Mouse (Mus musculus): ENCODE results near the gene Casr. TPM values are rescaled to one million over a fixed set of nuclear protein-coding genes. Genes with fewer than 3 reads are reported as not detected.

Gene Casr
- polyA plus RNA-seq, 1 experiment = 1.00 TPM

GRCm38 (mm10) chr16:36471066-36471633 is 90.8 kb downstream of the Casr start:
- Histone ChIP-seq H3K4me3 (ENCODE audit: control insufficient read depth, insufficient read depth, low read length) (no peak overlapping the region), H3K27ac (ENCODE audit: control insufficient read depth, insufficient read depth, low read length) (no peak overlapping the region), H3K4me1 (replicated peaks; ENCODE audit: control insufficient read depth, insufficient read depth, low read length) (no peaks in the 10 kb centered on the region), H3K27me3 (ENCODE audit: control insufficient read depth, insufficient read depth, low read length) (no peaks in the 10 kb centered on the region), H3K36me3 (ENCODE audit: control insufficient read depth, insufficient read depth, low read length) (no peaks in the 10 kb centered on the region)
- 59% methylated on average over 13 of the region's 13 CpGs for WGBS
- DNase-seq = no peak
- TF ChIP-seq CTCF (IDR thresholded peaks at IDR 0.05; ENCODE audit: borderline replicate concordance, control insufficient read depth, extremely low read depth, insufficient read depth, low read length, poor library complexity) (no peak), POLR2A (IDR thresholded peaks at IDR 0.05; ENCODE audit: control insufficient read depth, extremely low read depth, insufficient read depth, low read length, poor library complexity) (no peak)

DNA sequence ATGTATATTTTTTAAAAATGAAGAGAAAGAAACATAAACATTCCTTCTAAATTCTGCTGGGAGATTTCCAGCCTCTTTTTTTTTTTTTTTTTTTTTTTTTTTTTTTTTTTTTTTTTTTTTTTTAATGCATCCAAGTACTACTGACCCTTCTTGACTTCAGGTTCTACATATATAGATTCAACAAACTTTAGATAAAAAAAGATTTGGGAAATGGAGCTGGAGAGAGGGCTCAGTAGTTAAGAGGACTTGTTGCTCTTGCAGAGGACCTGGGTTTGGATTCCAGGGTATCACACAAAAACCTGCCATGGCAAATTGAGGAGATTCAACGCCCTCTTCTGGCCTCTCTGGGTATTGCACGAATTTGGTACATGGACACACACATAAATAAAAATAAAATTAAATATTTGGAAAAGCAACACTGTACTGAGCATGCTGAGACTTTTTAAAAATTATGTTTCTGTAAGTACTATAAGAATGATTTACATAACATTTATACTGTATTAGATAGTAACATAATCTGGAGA is 91.9 kb downstream of the Casr start:
- no peak for TF ChIP-seq CTCF (IDR thresholded peaks at IDR 0.05; ENCODE audit: borderline replicate concordance, control insufficient read depth, extremely low read depth, insufficient read depth, low read length, poor library complexity)
- no peak for TF ChIP-seq POLR2A (IDR thresholded peaks at IDR 0.05; ENCODE audit: control insufficient read depth, extremely low read depth, insufficient read depth, low read length, poor library complexity)
- H3K27ac ChIP-seq (ENCODE audit: control insufficient read depth, insufficient read depth, low read length) = no peak overlapping the region
- 19% methylated on average over 2 of the region's 2 CpGs for WGBS
- H3K36me3 ChIP-seq (ENCODE audit: control insufficient read depth, insufficient read depth, low read length) = no peaks in the 10 kb centered on the region
- no peaks in the 10 kb centered on the region for H3K4me1 ChIP-seq (replicated peaks; ENCODE audit: control insufficient read depth, insufficient read depth, low read length)
- H3K27me3 ChIP-seq (ENCODE audit: control insufficient read depth, insufficient read depth, low read length) = no peaks in the 10 kb centered on the region
- no peak overlapping the region for H3K4me3 ChIP-seq (ENCODE audit: control insufficient read depth, insufficient read depth, low read length)
- DNase-seq = no peak

DNA sequence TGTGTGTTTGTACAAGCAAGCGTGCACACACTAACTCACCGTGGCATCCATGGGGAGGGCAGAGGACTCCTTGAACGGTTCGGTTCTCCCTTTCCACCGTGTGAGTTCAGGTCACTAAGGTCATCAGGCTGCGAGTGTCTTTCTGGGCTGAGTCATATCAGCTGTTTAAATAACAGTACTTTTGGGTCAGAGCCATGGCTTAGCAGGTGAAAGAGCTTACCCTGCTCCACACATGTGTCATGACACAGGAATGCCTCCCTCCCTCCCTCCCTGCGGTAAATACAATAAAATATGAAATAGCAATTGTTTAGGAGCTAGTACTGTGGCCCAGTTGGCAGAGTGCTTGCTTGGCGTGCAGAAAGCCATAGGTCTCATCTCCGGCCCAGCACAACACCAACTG is 92.6 kb downstream of the Casr start:
- H3K4me3 ChIP-seq (ENCODE audit: control insufficient read depth, insufficient read depth, low read length) = no peak overlapping the region
- no peaks in the 10 kb centered on the region for H3K4me1 ChIP-seq (replicated peaks; ENCODE audit: control insufficient read depth, insufficient read depth, low read length)
- no peaks in the 10 kb centered on the region for H3K36me3 ChIP-seq (ENCODE audit: control insufficient read depth, insufficient read depth, low read length)
- no peaks in the 10 kb centered on the region for H3K27me3 ChIP-seq (ENCODE audit: control insufficient read depth, insufficient read depth, low read length)
- no peak for TF ChIP-seq POLR2A (IDR thresholded peaks at IDR 0.05; ENCODE audit: control insufficient read depth, extremely low read depth, insufficient read depth, low read length, poor library complexity)
- H3K27ac ChIP-seq (ENCODE audit: control insufficient read depth, insufficient read depth, low read length) = no peak overlapping the region
- 91% methylated on average over 9 of the region's 9 CpGs for WGBS
- DNase-seq = no peak

GRCm38 (mm10) chr16:36468862-36469261 is 93.1 kb downstream of the Casr start:
- WGBS = 71% methylated on average over 4 of the region's 4 CpGs
- TF ChIP-seq POLR2A (IDR thresholded peaks at IDR 0.05; ENCODE audit: control insufficient read depth, extremely low read depth, insufficient read depth, low read length, poor library complexity) = no peak
- TF ChIP-seq CTCF (IDR thresholded peaks at IDR 0.05; ENCODE audit: borderline replicate concordance, control insufficient read depth, extremely low read depth, insufficient read depth, low read length, poor library complexity) = no peak
- Histone ChIP-seq H3K4me3 (ENCODE audit: control insufficient read depth, insufficient read depth, low read length) (no peak overlapping the region), H3K4me1 (replicated peaks; ENCODE audit: control insufficient read depth, insufficient read depth, low read length) (no peaks in the 10 kb centered on the region), H3K27ac (ENCODE audit: control insufficient read depth, insufficient read depth, low read length) (no peak overlapping the region), H3K36me3 (ENCODE audit: control insufficient read depth, insufficient read depth, low read length) (no peaks in the 10 kb centered on the region), H3K27me3 (ENCODE audit: control insufficient read depth, insufficient read depth, low read length) (no peaks in the 10 kb centered on the region)
- no peak for DNase-seq

DNA sequence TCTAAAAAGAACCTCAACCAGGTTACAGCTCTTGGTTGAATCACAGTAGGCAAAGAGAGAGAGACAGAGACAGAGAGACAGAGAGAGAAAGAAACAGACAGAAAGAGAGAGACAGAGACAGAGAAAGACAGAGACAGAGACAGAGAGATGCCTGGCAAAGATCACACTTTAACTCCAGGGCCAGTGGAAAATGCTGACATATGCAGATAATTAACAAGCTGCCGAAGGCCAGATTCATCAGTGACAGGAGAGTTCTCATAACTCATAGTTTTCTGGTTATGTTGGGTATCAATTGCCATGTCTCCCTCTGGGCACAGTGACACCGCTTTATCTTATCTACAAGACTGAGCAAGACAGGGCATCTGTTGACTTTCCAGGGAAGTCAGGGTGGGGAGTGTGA is 94.0 kb downstream of the Casr start:
- no peak overlapping the region for H3K27ac ChIP-seq (ENCODE audit: control insufficient read depth, insufficient read depth, low read length)
- no peaks in the 10 kb centered on the region for H3K4me1 ChIP-seq (replicated peaks; ENCODE audit: control insufficient read depth, insufficient read depth, low read length)
- H3K4me3 ChIP-seq (ENCODE audit: control insufficient read depth, insufficient read depth, low read length) = no peak overlapping the region
- no peak for DNase-seq
- no peaks in the 10 kb centered on the region for H3K36me3 ChIP-seq (ENCODE audit: control insufficient read depth, insufficient read depth, low read length)
- TF ChIP-seq POLR2A (IDR thresholded peaks at IDR 0.05; ENCODE audit: control insufficient read depth, extremely low read depth, insufficient read depth, low read length, poor library complexity) = no peak
- TF ChIP-seq CTCF (IDR thresholded peaks at IDR 0.05; ENCODE audit: borderline replicate concordance, control insufficient read depth, extremely low read depth, insufficient read depth, low read length, poor library complexity) = no peak
- 89% methylated on average over 2 of the region's 2 CpGs for WGBS
- no peaks in the 10 kb centered on the region for H3K27me3 ChIP-seq (ENCODE audit: control insufficient read depth, insufficient read depth, low read length)

DNA sequence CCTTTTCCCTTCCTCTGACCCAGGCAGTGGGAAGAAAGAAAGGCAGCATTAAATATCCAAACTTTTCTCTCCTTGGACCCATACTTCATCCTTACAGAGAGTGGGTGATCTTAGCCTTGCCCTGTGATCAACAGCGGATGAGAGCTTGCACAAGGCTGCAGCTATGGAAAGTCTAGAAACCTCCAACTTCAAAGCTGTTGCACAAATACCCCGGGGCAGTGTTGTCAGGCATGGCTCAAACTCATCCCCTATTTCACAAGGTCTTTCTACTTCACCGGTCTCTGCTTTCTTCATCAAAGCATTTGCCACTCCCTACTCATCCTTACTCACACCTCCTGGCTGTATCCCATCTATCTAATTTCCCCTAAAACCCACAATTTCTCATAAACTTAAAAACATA is 96.5 kb downstream of the Casr start:
- H3K27ac ChIP-seq (ENCODE audit: control insufficient read depth, insufficient read depth, low read length) = no peak overlapping the region
- H3K27me3 ChIP-seq (ENCODE audit: control insufficient read depth, insufficient read depth, low read length) = no peaks in the 10 kb centered on the region
- no peak overlapping the region for H3K4me3 ChIP-seq (ENCODE audit: control insufficient read depth, insufficient read depth, low read length)
- WGBS = 94% methylated on average over 3 of the region's 3 CpGs
- H3K4me1 ChIP-seq (replicated peaks; ENCODE audit: control insufficient read depth, insufficient read depth, low read length) = no peaks in the 10 kb centered on the region
- no peaks in the 10 kb centered on the region for H3K36me3 ChIP-seq (ENCODE audit: control insufficient read depth, insufficient read depth, low read length)
- DNase-seq = no peak
- no peak for TF ChIP-seq CTCF (IDR thresholded peaks at IDR 0.05; ENCODE audit: borderline replicate concordance, control insufficient read depth, extremely low read depth, insufficient read depth, low read length, poor library complexity)
- TF ChIP-seq POLR2A (IDR thresholded peaks at IDR 0.05; ENCODE audit: control insufficient read depth, extremely low read depth, insufficient read depth, low read length, poor library complexity) = no peak

- Histone ChIP-seq H3K27ac (ENCODE audit: control insufficient read depth, insufficient read depth, low read length) (no peak overlapping the region), H3K27me3 (ENCODE audit: control insufficient read depth, insufficient read depth, low read length) (no peaks in the 10 kb centered on the region), H3K4me3 (ENCODE audit: control insufficient read depth, insufficient read depth, low read length) (no peak overlapping the region), H3K36me3 (ENCODE audit: control insufficient read depth, insufficient read depth, low read length) (no peaks in the 10 kb centered on the region), H3K4me1 (replicated peaks; ENCODE audit: control insufficient read depth, insufficient read depth, low read length) (no peaks in the 10 kb centered on the region)
- DNase-seq = no peak
- 80% methylated on average over 4 of the region's 4 CpGs for whole genome bisulfite sequencing
- TF ChIP-seq POLR2A (IDR thresholded peaks at IDR 0.05; ENCODE audit: control insufficient read depth, extremely low read depth, insufficient read depth, low read length, poor library complexity) (no peak), CTCF (IDR thresholded peaks at IDR 0.05; ENCODE audit: borderline replicate concordance, control insufficient read depth, extremely low read depth, insufficient read depth, low read length, poor library complexity) (no peak)
Observed at GRCm38 (mm10) chr16:36464076-36464475, 97.9 kb downstream of the Casr start.
